Comparison of ENCODE assay signal across 9 mouse cellular contexts in genomic region chr2:153712646-153713091, GRCm38 (mm10). TPM values are rescaled to one million over a fixed set of nuclear protein-coding genes. Genes with fewer than 3 reads are reported as not detected.
A peak's percentile ranks its signal among the peaks of the same experiment; 100 is the strongest.
DNase-seq lines count a peak whose midpoint lies in the region; ATAC-seq lines count a peak whose summit lies in the region.
"Had no signal": no experiment of that assay in that cellular context is flagged by ENCODE, and none has a peak within 500 bp of the region (broad histone marks: within the 10 kb centered on the region; RNA-seq: fewer than 3 reads in every experiment).

No protein-coding gene starts in this region.

- H3K27ac ChIP-seq in kidney, embryonic 16.5 days (ENCODE audit: low read length) = 0 out of 2 replicates have a peak overlapping the region, but pooled peaks have one; percentile 4
- peak overlapping the region; percentile 81 for H3K27ac ChIP-seq in forebrain, embryonic 15.5 days (replicated peaks)

- H3K36me3 ChIP-seq in kidney, embryonic 16.5 days (ENCODE audit: insufficient read depth, low read length) = no peaks in the 10 kb centered on the region
- H3K36me3 ChIP-seq in forebrain, embryonic 15.5 days = no peaks in the 10 kb centered on the region

- no peak overlapping the region for H3K4me2 ChIP-seq in kidney, embryonic 16.5 days (replicated peaks; ENCODE audit: low read depth, low read length)
- H3K4me2 ChIP-seq in forebrain, embryonic 15.5 days (replicated peaks) = no peak overlapping the region

- no peak for DNase-seq in kidney, adult 11 months
- peak; percentile 7 to 8 for DNase-seq in left cerebral cortex, adult 18-20 months (ENCODE audit: low spot score in 2 of 2)
- DNase-seq in adrenal gland, adult 2 months = no peak
- no peak for DNase-seq in kidney, postnatal 4 days
- DNase-seq in B cell, adult 2 months = no peak

- no peaks in the 10 kb centered on the region for H3K9me3 ChIP-seq in kidney, embryonic 16.5 days (ENCODE audit: low read length)
- H3K9me3 ChIP-seq in forebrain, embryonic 15.5 days = no peaks in the 10 kb centered on the region

- peak; percentile 39; the same call in 1 of the 2 replicates for ATAC-seq in kidney, embryonic 16.5 days (ENCODE audit: low FRiP score, low TSS enrichment)
- peak; percentile 72 for ATAC-seq in forebrain, embryonic 15.5 days (replicated peaks)
- peak; percentile 83 for ATAC-seq in megakaryocyte progenitor cell, adult 5-6 weeks (replicated peaks; ENCODE audit: poor library complexity)

- H3K9ac ChIP-seq in kidney, embryonic 16.5 days (replicated peaks; ENCODE audit: low read length) = no peak overlapping the region
- no peak overlapping the region for H3K9ac ChIP-seq in forebrain, embryonic 15.5 days (replicated peaks)

- H3K27me3 ChIP-seq in kidney, embryonic 16.5 days (ENCODE audit: insufficient read depth, low read length) = no peaks in the 10 kb centered on the region
- no peaks in the 10 kb centered on the region for H3K27me3 ChIP-seq in forebrain, embryonic 15.5 days

- 37% methylated on average over 3 of the region's 3 CpGs for WGBS in kidney, embryonic 16.5 days
- 4% methylated on average over 3 of the region's 3 CpGs for WGBS in forebrain, embryonic 15.5 days

- H3K4me1 ChIP-seq in kidney, embryonic 16.5 days (ENCODE audit: insufficient read depth, low read length) = peaks cover 10% of the 10 kb centered on the region; the same call in 1 of the 2 replicates
- peaks cover 14% of the 10 kb centered on the region for H3K4me1 ChIP-seq in forebrain, embryonic 15.5 days

- no peak overlapping the region for H3K4me3 ChIP-seq in kidney, embryonic 16.5 days (ENCODE audit: low read length)
- no peak overlapping the region for H3K4me3 ChIP-seq in forebrain, embryonic 15.5 days

RNA-seq across cellular contexts. Expression of gene Dnmt3c, which starts 16.2 kb away (rescaled TPM):
- not detected in 2 replicates for polyA plus RNA-seq in kidney, embryonic 16.5 days (2015; fragmentation: Nextera tagmentation; extraction: Ambion mirVana)
- not detected in 2 replicates for polyA plus RNA-seq in forebrain, embryonic 15.5 days (2015; fragmentation: Nextera tagmentation; extraction: Ambion mirVana)
- total RNA-seq in left cerebral cortex, adult 18-20 months (2021) = not detected
- total RNA-seq in megakaryocyte progenitor cell, adult 5-6 weeks (2015) = 0.07 and 0.22 TPM in 2 replicates
- 0.20 TPM in 1 of 2 replicates, not detected in the other for total RNA-seq in megakaryocyte progenitor cell, adult 5-6 weeks (2017)
- not detected for total RNA-seq in adrenal gland, adult 2 months (2021)
- polyA plus RNA-seq in adrenal gland, adult 2 months (2012; rRNA removed) = 0.06 TPM in 1 of 2 replicates, not detected in the other
- polyA plus RNA-seq: gonadal fat pad, adult 2 months had no signal

RNA-seq across cellular contexts. Expression of gene Mapre1, which starts 28.4 kb away (rescaled TPM):
- polyA plus RNA-seq in kidney, embryonic 16.5 days (2015; fragmentation: Nextera tagmentation; extraction: Ambion mirVana) = 226 and 228 TPM in 2 replicates
- polyA plus RNA-seq in forebrain, embryonic 15.5 days (2015; fragmentation: Nextera tagmentation; extraction: Ambion mirVana) = 399 and 423 TPM in 2 replicates
- 10 to 100 TPM; 72.0 to 94.5 TPM for total RNA-seq in left cerebral cortex, adult 18-20 months (2021)
- total RNA-seq in megakaryocyte progenitor cell, adult 5-6 weeks (2015) = 121 and 132 TPM in 2 replicates
- 221 and 234 TPM in 2 replicates for total RNA-seq in megakaryocyte progenitor cell, adult 5-6 weeks (2017)
- 100 to 1,000 TPM in 1 of 2 experiments, 10 to 100 TPM in 1; 92.7 to 100 TPM for total RNA-seq in adrenal gland, adult 2 months (2021)
- polyA plus RNA-seq in adrenal gland, adult 2 months (2012; rRNA removed) = 2.4 and 3.0 TPM in 2 replicates

Comparison
In these comparisons a context has a peak if more than half of its experiments do, and no peak if none do; other contexts are left out.
1. DNase-seq: peak in left cerebral cortex, adult 18-20 months (2 of 2); none in kidney, adult 11 months (single experiment), adrenal gland, adult 2 months (single experiment), kidney, postnatal 4 days (0 of 2) and B cell, adult 2 months (0 of 2).
2. Peak in every context shown above with its lines, with median percentiles within 50 percentile points of each other: ATAC-seq.